Mouse (Mus musculus) lung, postnatal 36 days (tissue): ENCODE results near the gene Ifnar2.
A peak's percentile ranks its signal among the peaks of the same experiment; 100 is the strongest.

Source experiments
- DNase-seq: peaks from one replicate; pipeline ENCODE4 v3.0.0; 2022; ENCODE audit warnings: mixed read lengths

Gene Ifnar2

GRCm38 (mm10) chr16:91359531-91359930, 13.1 kb upstream of the Ifnar2 start:
- no peak for DNase-seq

GRCm38 (mm10) chr16:91360162-91360561, 12.4 kb upstream of the Ifnar2 start:
- DNase-seq = no peak

- no peak for DNase-seq
Measured at GRCm38 (mm10) chr16:91362006-91362405, 10.6 kb upstream of the Ifnar2 start.

GRCm38 (mm10) chr16:91362616-91363272, 9.8 kb upstream of the Ifnar2 start:
- peak; percentile 84 for DNase-seq

GRCm38 (mm10) chr16:91363483-91363882, 9.1 kb upstream of the Ifnar2 start:
- peak; percentile 86 for DNase-seq

- DNase-seq = no peak
Measured at GRCm38 (mm10) chr16:91366567-91366966, 6.0 kb upstream of the Ifnar2 start.

GRCm38 (mm10) chr16:91367066-91367465, 5.5 kb upstream of the Ifnar2 start:
- DNase-seq = peak; percentile 55

GRCm38 (mm10) chr16:91373473-91374252, 1.1 kb downstream of the Ifnar2 start:
- DNase-seq = peak; percentile 23

- no peak for DNase-seq
Measured at GRCm38 (mm10) chr16:91374253-91374634, 1.7 kb downstream of the Ifnar2 start.

GRCm38 (mm10) chr16:91376701-91377100, 4.1 kb downstream of the Ifnar2 start:
- no peak for DNase-seq

- DNase-seq = peak; percentile 54
Measured at GRCm38 (mm10) chr16:91378431-91378986, 5.9 kb downstream of the Ifnar2 start.

- DNase-seq = peak; percentile 35
Measured at GRCm38 (mm10) chr16:91378991-91379390, 6.4 kb downstream of the Ifnar2 start.

GRCm38 (mm10) chr16:91379412-91379811, 6.8 kb downstream of the Ifnar2 start:
- DNase-seq = peak; percentile 46

GRCm38 (mm10) chr16:91380151-91380550, 7.6 kb downstream of the Ifnar2 start:
- no peak for DNase-seq

GRCm38 (mm10) chr16:91381606-91382005, 9.0 kb downstream of the Ifnar2 start:
- no peak for DNase-seq

- DNase-seq = no peak
Measured at GRCm38 (mm10) chr16:91382261-91382790, 9.7 kb downstream of the Ifnar2 start.

- DNase-seq = peak; percentile 37
Measured at GRCm38 (mm10) chr16:91384221-91384620, 11.6 kb downstream of the Ifnar2 start.

- peak; percentile 85 for DNase-seq
Measured at GRCm38 (mm10) chr16:91385621-91386020, 13.0 kb downstream of the Ifnar2 start.

GRCm38 (mm10) chr16:91386419-91387120, 14.0 kb downstream of the Ifnar2 start:
- no peak for DNase-seq

GRCm38 (mm10) chr16:91387121-91387486, 14.5 kb downstream of the Ifnar2 start:
- DNase-seq = no peak

GRCm38 (mm10) chr16:91390100-91390499, 17.5 kb downstream of the Ifnar2 start:
- no peak for DNase-seq

- no peak for DNase-seq
Measured at GRCm38 (mm10) chr16:91391421-91391820, 18.8 kb downstream of the Ifnar2 start, which contains the start of gene Gm21970. TSS of gene Gm21970 (plus strand) at chr16:91391721.

GRCm38 (mm10) chr16:91394826-91395410, 22.3 kb downstream of the Ifnar2 start:
- peak; percentile 33 for DNase-seq
